Mouse (Mus musculus): ENCODE data around the gene Cisd3.

Cisd3 gene

DNA sequence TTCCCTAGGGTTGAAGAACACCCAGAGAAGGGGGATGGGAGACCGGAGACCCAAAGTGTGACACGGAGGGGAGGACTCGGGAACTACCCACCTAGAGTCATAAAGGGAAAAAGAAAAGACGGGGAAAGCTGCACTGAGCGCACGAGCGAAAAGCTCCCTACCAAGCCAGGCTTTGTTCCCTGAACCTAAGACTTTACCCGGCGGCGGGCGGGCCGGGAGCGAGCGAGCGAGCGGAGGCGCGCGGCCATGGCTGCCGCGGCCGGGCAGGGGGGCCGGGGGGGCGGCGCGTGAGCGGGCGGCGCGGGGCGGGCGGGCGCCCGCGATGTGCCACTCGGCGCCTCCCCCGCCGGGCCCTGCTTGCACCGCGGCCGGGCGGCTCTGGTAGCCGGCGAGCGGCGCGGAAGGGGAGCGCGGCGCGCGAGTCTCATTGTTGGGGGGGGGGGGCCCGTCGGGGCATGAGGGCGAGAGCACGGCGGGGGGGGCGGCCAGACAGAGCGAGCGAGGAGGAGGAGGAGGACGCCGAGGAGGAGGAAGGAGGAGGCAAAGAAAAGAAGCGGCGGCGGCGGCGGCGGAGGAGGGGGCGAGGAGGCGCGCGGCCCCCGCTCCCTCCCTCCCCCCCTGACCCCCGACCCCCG, 22.6 kb upstream of the Cisd3 start, which contains the start of gene Mllt6:
TSS of gene Mllt6 (plus strand) at position 522 of the 635 bp plus-strand sequence.
- peak; percentile 90 for DNase-seq (ENCODE audit: inconsistent ontology term)

DNA sequence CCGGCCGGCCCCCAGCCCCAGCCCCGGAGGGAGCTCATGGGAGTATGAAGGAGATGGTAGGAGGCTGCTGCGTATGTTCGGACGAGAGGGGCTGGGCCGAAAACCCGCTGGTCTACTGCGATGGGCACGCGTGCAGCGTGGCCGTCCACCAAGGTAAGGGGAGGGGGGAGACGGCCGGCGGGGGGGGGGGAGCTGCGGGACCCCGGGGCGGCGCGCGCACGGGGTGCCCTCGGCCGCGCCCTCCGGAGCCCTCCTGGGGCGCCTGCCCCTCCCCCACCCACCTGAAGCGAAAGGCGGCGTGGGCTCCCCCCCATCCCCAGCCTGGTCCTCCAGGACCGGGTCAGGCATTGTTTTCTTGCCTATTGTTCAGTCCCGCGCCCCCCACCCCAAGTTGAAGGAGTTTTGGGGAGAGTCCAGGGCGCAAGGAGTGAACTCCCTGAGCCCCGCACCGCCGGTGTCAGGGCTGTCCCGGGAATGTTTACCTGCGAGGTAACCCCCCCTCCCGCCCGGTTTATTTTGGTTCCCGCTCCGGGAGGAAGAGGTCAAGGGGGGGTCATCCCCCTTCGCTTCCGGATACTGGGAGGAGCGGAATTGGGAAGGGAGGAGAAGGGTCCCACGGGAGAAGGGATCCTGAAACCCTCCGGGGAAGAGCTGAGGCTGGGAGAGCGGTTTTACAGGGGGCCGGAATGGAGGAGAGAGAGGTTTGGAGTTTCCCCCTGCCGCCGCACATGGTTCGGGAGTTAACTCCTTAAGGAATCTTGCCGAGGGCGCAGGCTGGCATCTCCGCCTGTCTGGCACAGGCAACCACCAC, 21.9 kb upstream of the Cisd3 start:
- DNase-seq (ENCODE audit: inconsistent ontology term): peak; percentile 29

DNA sequence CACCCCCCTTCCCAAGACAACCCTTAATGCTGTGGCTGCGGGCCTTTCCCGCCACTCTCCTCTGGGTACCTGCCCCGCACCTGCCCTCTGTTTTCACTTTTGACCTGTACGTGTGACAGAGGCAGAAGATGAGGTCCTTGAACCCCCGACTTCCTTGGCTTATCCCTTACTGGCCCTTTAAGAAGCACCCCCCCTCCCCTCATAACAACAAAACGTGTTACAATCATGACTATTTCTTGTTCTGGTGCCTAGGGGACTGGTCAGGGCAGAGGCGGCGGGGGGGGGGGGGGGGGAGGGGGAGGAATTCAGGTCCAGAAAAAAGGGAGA, 21.3 kb upstream of the Cisd3 start:
- no peak for DNase-seq (ENCODE audit: inconsistent ontology term)

DNA sequence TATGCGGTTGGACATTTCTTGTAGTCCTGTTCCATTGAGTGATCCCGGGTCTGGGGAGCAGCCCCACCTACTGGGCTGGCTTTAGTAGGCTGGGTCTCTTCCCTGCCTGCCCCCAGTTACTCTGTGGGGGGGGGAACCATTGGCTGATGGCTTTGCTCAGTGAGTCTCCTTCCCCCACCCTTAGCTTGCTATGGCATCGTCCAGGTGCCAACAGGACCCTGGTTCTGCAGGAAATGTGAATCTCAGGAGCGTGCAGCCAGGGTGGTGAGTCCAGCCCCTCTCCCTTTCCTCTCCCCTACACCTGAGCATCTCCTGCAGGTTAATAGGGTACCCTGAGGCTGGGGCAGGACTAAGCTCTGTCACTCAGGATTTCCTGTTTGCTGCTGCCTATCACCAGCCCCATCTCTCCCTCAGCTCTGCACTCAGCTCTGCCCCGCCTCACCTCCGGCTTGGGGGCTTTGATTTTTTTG, 20.8 kb upstream of the Cisd3 start:
- peak; percentile 33 for DNase-seq (ENCODE audit: inconsistent ontology term)

DNA sequence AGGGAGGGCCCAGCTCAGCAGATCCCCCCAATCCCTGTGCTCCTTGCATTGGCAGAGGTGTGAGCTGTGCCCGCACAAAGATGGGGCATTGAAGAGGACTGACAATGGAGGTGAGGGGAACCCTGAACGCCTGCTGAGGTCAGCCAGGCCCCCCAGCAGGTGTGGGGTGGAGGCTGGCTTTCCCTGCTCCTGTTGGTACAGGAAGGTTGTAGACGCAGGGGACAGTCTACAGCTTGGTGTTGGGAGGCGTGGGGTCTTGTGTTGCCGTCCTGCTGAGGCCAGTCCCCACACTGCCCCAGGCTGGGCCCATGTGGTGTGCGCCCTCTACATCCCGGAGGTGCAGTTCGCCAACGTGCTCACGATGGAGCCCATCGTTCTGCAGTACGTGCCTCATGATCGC, 20.2 kb upstream of the Cisd3 start:
- DNase-seq (ENCODE audit: inconsistent ontology term): no peak

DNA sequence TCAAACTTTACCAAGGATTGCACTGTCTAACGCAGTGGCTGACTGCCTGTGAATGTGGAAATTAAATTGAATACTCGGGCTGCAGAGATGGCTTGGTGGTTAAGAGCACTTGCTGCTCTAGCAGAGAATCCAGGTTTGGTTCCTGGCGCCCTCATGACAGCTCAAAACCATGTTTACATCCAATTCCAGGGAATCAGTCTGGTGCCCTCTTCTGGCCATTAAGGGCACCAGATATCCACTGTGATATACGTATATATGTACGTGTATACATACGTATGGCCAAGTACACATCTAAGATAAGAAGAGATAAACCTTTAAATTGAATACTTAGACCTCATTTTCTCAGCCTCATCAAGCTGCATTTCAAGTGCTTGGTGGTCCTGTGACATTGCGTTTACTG, 19.4 kb upstream of the Cisd3 start:
- no peak for DNase-seq (ENCODE audit: inconsistent ontology term)

DNA sequence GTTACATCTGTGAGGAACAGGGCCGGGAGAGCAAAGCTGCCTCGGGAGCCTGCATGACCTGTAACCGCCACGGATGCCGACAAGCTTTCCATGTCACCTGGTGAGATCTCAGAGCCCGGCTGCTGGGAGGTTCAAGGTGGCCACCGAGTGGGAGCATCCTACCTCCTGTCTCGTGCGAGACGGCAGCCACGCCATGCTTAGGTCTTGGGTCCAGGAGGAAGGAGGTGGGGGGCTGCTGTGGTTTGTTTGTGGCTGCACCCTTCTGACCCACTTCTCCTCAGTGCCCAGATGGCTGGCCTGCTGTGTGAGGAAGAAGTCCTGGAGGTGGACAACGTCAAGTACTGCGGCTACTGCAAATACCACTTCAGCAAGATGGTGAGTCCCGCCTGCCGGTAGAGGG, 18.8 kb upstream of the Cisd3 start:
- no peak for DNase-seq (ENCODE audit: inconsistent ontology term)

DNA sequence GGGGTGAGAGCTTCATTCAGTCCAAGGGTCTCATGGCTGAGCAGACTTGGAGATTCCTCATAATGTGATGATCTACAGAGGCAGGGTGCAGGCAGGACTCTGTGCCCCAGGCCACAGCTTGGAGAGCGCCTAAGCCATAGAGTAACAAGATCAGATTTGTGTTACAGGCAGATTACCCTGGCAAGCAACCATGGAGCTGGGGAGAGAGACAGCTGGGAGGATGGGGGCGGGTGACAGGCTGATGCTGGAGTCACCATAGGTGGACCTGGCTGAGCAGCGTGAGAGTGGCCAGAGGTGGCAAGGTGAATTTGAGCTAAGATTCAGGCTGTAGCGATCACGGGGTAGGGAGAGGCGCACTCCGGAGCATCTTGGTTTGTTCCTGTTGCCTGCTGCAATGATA, 17.5 kb upstream of the Cisd3 start:
- no peak for DNase-seq (ENCODE audit: inconsistent ontology term)

DNA sequence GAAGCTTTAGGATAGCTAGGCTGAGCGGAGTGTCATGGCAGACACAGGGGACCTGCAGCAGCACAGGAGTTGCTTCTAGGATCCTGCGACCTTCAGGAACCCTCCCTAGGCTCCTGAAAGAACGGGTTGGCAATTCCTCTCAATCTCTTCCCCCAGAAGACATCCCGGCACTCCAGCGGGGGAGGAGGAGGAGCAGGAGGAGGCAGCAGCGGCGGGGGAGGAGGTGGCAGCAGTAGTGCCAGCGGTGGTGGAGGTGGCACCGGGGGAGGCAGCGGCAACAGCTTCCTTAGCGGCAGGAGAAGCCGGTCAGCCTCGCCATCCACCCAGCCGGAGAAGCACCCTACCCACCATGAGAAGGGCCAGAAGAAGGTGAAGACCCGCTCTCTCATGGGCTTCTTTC, 16.4 kb upstream of the Cisd3 start:
- peak; percentile 11 for DNase-seq (ENCODE audit: inconsistent ontology term)

DNA sequence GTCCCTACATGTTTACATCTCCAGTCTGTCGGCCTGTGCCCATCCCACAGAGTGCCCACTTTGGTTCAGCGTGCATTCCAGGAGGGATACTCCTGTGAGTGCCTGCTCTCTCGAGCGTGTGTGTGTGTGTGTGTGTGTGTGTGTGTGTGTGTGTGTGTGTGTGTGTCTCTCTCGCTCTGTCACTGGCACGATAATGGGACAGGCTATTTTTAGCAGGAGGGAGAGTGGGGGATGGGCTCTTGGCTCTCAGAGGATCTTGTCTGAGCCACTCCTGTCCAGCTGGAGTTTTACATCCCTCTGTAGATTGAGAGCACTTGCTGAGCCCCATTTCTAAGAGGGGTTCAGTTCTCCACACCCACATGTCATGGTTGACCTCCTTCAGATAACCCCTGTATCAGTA, 15.8 kb upstream of the Cisd3 start:
- peak; percentile 79 for DNase-seq (ENCODE audit: inconsistent ontology term)

DNA sequence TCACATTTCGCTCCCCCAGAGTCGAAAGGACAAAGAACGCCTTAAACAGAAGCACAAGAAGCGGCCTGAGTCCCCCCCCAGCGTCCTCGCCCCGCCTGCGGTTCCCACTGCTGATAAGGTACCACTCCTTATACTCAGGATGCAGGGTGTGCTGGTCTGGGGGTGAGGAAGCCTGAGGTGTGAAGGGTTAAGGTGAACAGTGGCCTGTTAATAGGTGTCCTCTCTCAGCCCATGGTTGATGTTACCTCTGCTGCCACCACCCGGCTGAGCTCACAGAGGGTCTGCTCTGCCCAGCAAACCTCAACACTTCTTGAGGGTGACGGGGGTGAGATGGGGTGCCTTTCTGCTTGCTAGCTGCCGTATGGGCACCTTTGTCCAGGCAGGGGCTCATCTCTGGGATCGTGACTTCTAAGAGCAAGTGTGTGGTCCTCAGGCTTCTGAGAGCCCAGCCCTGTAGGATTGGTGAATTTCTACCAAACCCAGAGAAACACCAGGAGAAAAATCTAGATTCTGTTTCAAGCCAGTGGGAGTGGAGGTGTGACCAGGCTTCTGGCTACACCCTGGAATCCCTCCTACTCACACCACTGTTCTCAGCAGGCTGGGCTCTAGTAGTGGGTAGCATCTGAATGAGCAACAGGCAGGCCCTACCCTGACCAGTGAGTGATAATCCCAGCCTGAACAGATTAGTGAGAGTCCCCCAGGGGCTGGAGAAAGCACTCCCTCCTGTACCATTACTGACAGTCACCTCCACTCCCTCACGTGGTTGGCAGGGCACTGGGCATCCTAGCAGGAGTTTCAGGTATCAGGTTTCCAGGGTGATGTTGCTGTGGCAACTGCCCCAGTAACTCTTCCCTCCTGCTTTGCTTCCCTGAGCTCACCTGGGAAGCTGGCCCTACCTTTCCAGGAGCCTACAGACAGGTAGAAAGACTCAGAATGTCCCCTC, 15.1 kb upstream of the Cisd3 start:
- DNase-seq (ENCODE audit: inconsistent ontology term): no peak

DNA sequence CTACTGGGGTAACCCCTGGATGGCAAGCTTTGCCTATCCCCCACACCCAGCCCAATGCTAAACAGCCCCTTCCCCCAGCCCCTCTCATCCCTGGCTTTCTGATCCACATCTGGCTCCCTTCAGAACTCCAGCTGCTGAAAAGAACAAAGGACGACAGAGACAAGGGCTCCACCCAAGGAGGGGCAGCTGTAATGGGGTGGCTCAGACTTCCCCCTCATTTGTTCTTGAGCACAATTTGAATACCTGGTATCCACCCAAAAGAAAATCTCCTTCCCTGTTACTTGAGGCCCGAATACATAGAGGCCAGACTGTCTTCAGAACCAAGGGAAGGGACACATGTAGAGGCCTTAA, 14.5 kb upstream of the Cisd3 start:
- no peak for DNase-seq (ENCODE audit: inconsistent ontology term)

DNA sequence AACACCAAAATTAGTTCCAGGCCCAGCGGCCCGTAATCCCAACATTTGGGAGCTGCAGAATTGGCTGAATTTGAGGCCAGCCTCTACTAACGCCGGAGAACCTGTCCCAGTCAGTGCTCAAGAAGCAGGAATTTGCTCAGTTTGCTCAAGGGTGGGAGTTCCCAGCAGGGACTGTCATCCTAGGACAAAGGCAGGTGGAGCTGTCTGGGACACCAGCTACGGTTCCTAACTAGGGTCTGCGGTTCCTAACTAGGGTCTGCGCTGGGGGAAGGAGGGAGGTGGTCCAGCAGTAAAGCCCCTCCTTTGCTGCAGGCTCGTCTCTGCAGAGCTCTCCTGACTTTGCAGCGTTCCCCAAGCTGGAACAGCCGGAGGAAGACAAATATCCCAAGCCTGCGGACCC, 12.5 kb upstream of the Cisd3 start:
- no peak for DNase-seq (ENCODE audit: inconsistent ontology term)

DNA sequence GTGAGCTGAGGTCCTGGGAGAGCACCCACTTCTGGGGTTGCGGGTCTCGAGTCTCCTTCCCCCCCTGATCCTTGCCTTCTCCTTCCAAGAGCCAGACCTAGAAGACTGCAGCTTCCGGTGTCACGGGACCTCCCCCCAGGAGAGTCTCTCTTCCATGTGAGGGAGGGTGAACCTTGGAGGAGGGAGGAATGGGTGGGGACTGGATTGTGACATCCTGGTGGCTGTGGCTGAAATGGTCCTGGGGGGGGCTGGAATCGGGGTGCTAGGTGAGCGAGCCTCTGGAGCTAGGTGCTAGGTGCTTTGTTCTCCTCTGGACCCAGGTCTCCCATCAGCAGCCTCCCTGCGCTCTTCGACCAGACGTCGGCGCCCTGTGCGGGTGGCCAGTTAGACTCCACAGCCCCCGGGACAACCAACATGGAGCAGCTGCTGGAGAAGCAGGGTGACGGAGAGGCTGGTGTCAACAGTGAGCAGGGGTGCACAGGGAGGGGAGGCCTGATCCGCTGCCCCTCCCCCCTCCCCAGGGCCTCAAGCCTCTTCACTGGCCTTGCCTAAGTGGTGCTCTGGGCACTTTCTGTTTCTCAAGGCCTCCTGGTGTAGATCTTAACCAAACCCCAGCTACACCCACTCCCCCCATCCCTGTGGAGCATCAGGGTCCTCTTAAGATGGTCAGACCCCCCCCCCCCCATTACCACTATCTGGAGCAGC, 9.4 kb upstream of the Cisd3 start:
- no peak for DNase-seq (ENCODE audit: inconsistent ontology term)

DNA sequence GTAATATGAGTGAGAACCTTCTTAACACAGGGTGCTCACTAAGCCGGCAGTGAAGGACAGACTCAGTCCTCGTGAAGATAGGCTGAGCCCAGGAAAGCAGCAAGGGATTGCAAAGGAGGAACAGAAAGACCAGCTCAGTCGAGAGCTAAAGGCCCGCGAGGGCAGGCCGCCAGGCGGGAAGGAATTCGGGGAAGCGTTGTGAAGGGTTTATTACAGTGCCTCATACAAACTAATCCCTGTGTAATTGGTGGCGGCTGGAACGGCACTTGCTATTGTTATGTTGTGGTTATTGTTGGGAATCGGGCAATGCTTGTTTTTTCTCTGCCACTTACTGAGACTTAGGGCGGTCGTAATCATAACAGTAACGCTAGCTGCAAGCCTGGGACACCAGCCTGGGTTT, 8.2 kb upstream of the Cisd3 start:
- peak; percentile 88 for DNase-seq (ENCODE audit: inconsistent ontology term)

DNA sequence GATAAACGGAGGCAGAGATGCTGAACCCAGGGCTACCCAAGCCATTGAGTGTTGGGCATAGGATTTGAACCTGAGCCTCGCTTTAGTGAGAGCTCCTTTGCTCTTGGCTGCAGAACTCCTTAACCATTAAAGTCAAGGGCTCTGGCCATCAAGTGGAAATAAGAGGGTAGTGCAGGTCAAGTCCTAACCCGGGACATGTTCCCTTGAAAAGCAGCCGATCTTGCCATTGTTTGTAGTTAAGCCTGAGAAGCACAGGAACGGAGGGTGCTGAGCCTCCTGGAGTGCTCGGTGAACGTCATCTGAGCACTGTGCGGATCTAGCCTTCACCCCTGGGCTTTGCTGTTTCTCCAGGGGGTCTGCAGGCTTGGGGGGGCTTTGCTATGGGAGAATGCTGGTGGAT, 7.8 kb upstream of the Cisd3 start:
- DNase-seq (ENCODE audit: inconsistent ontology term): no peak

DNA sequence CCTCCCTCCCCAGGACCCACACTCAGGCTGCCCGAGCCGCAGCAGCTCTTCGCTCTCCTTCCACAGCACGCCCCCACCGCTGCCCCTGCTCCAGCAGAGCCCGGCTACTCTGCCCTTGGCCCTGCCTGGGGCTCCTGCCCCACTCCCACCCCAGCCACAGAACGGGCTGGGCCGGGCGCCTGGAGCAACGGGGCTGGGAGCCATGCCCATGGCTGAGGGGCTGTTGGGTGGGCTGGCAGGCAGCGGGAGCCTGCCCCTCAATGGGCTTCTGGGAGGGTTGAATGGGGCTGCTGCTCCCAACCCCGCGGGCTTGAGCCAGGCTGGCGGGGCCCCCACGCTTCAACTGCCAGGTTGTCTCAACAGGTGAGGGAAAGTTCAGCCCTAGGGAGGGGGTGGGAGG, 7.3 kb upstream of the Cisd3 start:
- no peak for DNase-seq (ENCODE audit: inconsistent ontology term)

DNA sequence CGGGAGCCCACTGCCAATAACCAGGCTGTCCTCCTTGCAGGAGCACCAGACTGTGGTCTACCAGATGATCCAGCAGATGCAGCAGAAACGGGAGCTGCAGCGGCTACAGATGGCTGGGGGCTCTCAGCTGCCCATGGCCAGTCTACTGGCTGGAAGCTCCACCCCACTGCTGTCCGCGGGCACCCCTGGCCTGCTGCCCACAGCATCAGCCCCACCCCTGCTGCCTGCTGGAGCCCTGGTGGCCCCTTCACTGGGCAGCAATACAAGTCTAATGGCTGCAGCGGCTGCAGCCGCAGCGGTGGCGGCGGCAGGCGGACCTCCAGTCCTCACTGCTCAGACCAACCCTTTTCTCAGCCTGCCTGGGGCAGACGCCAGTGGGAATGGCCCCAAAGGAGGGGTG, 5.2 kb upstream of the Cisd3 start:
- DNase-seq (ENCODE audit: inconsistent ontology term): peak; percentile 75

DNA sequence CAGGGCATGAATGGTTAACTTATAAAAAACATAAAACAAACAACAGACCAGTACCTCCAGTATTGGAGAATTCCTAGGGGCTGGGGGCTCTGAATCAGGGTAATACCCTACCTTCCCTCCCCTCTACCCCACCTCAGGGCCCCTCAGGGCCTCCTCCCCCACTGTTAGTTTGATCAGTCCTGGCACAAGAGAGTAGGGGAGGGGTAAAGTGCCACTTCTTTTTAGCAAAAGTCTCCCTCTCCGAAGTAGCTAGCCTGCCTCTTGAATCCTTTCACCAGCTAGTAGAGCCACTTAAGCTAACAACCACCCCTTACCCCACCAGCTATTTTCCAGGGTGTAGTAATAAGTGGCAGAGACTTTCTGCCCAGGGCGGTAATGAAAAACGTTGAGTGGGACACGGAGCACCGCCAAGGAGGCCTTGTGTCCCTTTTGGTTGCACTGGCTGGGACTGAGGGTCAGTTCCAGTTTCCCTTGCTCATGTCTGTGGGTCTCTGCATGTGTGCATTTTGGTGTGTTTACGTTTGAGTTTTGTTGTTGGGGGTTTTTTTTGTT, 3.0 kb upstream of the Cisd3 start:
- no peak for DNase-seq (ENCODE audit: inconsistent ontology term)

DNA sequence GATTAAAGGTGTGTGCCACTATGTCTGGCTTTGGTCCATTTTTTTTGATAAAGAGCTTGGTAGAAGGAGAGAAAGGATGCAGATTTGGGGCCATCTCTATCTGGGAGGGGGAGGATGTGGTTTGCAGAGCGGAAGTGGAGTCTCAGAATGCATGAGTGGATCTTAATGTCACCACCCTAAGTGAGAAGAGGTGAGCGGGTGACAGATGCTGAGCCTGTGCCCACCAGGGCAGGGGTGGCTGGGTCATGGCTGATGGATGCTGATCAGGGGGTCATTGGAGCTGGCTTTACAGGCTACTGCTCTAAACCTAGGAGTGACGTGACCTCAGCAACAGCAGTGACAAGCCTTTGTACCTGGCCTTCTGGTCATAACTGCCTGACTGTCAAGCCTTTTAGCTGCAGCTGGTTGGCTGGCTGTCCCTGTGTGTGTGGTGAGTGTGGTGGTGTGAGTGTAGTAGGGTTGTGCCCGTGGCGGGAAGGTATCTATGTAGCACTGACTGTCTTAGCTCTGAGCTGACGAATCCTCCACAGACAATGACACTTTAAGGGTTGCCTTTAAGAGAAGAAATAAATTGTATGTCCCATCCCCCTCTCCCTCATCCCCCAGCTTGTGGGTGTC, 1.5 kb upstream of the Cisd3 start:
- DNase-seq (ENCODE audit: inconsistent ontology term): no peak

DNA sequence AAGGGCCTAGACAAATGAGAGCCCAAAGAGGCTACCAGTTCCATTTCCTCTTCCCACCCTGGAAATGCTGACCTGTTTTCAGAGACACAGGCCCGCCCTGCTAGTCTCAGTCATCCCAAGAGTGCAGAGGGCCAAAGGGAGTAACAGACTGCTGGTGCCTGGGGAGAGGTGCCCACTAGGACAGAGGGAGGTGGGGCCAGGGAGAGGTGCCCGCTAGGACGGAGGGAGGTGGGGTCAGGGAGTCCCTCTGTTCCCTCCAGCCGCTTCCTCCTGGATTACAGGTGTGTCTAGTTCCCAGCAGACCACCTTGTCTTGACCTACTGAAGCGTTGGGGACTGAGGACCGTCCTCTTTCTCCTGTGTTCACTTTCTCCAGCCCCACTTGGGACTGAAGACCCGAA, 860 bp upstream of the Cisd3 start:
- no peak for DNase-seq (ENCODE audit: inconsistent ontology term)

Data from Muller cell, postnatal 12 days (primary cell).